Mouse (Mus musculus): ENCODE data around the gene Slco4c1.

DNA sequence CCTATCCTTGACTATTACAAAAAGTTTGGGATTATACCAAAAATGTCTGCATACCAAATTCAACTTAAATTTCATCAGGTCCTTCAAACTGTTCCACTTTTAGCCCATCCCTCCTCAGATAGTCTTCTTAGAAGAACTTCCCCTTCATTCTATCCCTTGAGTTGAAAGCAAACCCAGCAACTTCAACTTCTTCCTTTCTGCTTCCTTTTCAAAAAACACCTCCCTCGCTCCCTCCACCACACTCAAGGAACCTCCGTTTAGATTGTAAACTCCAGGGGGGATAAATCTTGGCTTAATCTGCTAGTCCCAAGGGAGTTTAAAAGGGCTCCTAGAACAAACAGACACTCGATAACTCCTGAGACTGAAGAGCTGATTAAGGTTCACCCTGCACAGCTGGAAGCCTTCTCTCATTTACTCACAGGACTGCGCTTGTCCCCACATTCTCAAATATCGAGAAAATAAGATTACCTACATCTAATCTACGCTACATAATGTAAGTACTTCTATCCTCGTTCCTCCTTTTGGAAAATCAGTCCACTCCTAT is 1.1 kb downstream of the Slco4c1 start:
- no peak for TF ChIP-seq CTCF (IDR thresholded peaks at IDR 0.05; ENCODE audit: low read depth, low read length)
- TF ChIP-seq GATA1 (IDR thresholded peaks at IDR 0.05; ENCODE audit: borderline replicate concordance, low read length) = no peak
- no peak for TF ChIP-seq POLR2AphosphoS5 (IDR thresholded peaks at IDR 0.05; ENCODE audit: insufficient replicate concordance, low read depth, low read length)
- TF ChIP-seq TAL1 (conservative IDR thresholded peaks at IDR 0.05; ENCODE audit: low read depth, low read length) = no peak
